Mouse (Mus musculus) kidney, embryonic 14.5 days (tissue): Measurements from ENCODE around the gene Fdxacb1. TPM values are rescaled to one million over a fixed set of nuclear protein-coding genes. Genes with fewer than 3 reads are reported as not detected.
A peak's percentile ranks its signal among the peaks of the same experiment; 100 is the strongest.

Experiments
- ATAC-seq: fragments of 200-750 bp; cut with Nextera tagmentation; 2 replicates; pipeline ENCODE4 v1.8.0; 2017; ENCODE audit warnings: moderate number of reproducible peaks, mild to moderate bottlenecking, moderate TSS enrichment, moderate library complexity; ENCODE audit not compliant: low FRiP score, low TSS enrichment
- H3K27ac ChIP-seq: fragments of 300-500 bp; sonication (generic); 2 replicates; pipeline ENCODE4 v1.5.1; 2014; ENCODE audit warnings: low read depth, mild to moderate bottlenecking, low read length, moderate library complexity, mixed read lengths
- H3K27me3 ChIP-seq: fragments of 300-500 bp; sonication (generic); 2 replicates; pipeline ENCODE4 v1.6.1; 2014; ENCODE audit warnings: mild to moderate bottlenecking, low read length; ENCODE audit not compliant: control insufficient read depth, insufficient read depth
- H3K36me3 ChIP-seq: fragments of 300-500 bp; sonication (generic); 2 replicates; pipeline ENCODE4 v1.6.1; 2014; ENCODE audit warnings: low read length, mixed read lengths; ENCODE audit not compliant: control insufficient read depth, insufficient read depth
- H3K4me1 ChIP-seq: fragments of 300-500 bp; sonication (generic); 2 replicates; pipeline ENCODE4 v1.6.1; 2014; ENCODE audit warnings: low read length, mixed read lengths; ENCODE audit not compliant: control insufficient read depth, insufficient read depth
- H3K4me2 ChIP-seq: fragments of 300-500 bp; sonication (generic); replicated peaks from 2 replicates; pipeline ENCODE4 v1.6.1; 2014; ENCODE audit warnings: low read depth, mild to moderate bottlenecking, low read length
- H3K4me3 ChIP-seq: fragments of 300-500 bp; sonication (generic); 2 replicates; pipeline ENCODE4 v1.5.1; 2014; ENCODE audit warnings: mild to moderate bottlenecking, low read length
- H3K9ac ChIP-seq: fragments of 300-500 bp; sonication (generic); 2 replicates; pipeline ENCODE4 v1.6.1; 2014; ENCODE audit warnings: low read depth, mild to moderate bottlenecking, low read length, moderate library complexity
- H3K9me3 ChIP-seq: fragments of 300-500 bp; sonication (generic); 2 replicates; pipeline ENCODE4 v1.6.1; 2016; ENCODE audit warnings: low read length; ENCODE audit not compliant: control insufficient read depth
- WGBS: fragments of 180-500 bp; shearing (Covaris S2); extraction: QIAGEN DNeasy Blood & Tissue Kit; methylation state at CpG from one replicate; pipeline ENCODE4 v1.1.7; 2014; 5-methylcytosine and 5-hydroxymethylcytosine counted together
- polyA plus RNA-seq: library from polyadenylated mRNA; unstranded; fragments of >200 nt; fragmentation: Nextera tagmentation; extraction: Ambion mirVana; gene quantifications from 2 replicates; pipeline ENCODE4 v1.2.1, GENCODE M21; 2014

Gene Fdxacb1
- polyA plus RNA-seq, 1 experiment from 2014 or later = 11.1 TPM

GRCm38 (mm10) chr9:50776162-50776760 is 8.2 kb downstream of the Fdxacb1 start:
- ATAC-seq = no peak

GRCm38 (mm10) chr9:50782155-50782554 is 14.1 kb downstream of the Fdxacb1 start:
- Histone ChIP-seq H3K9me3 (no peaks in the 10 kb centered on the region), H3K27me3 (no peaks in the 10 kb centered on the region), H3K9ac (no peak overlapping the region), H3K4me3 (no peak overlapping the region), H3K36me3 (peaks cover 62% of the 10 kb centered on the region), H3K27ac (no peak overlapping the region), H3K4me2 (no peak overlapping the region), H3K4me1 (no peaks in the 10 kb centered on the region)
- no peak for ATAC-seq
- WGBS = 82% methylated on average over 2 of the region's 2 CpGs

More at GRCm38 (mm10) chr9:50776162-50776760, 8.2 kb downstream of the Fdxacb1 start:
- WGBS = 55% methylated on average over 11 of the region's 11 CpGs
- Histone ChIP-seq H3K4me2 (peak overlapping the region; percentile 87), H3K36me3 (peaks cover 26% of the 10 kb centered on the region), H3K27ac (no peak overlapping the region), H3K4me1 (0 out of 2 replicates have a peak, but pooled peaks cover 3% of the 10 kb centered on the region), H3K9me3 (no peaks in the 10 kb centered on the region), H3K9ac (peak overlapping the region; percentile 91; the same call in 1 of the 2 replicates), H3K27me3 (no peaks in the 10 kb centered on the region), H3K4me3 (peak overlapping the region; percentile 92)

- Histone ChIP-seq H3K27ac (no peak overlapping the region), H3K4me1 (no peaks in the 10 kb centered on the region), H3K36me3 (peaks cover 29% of the 10 kb centered on the region), H3K9ac (no peak overlapping the region), H3K9me3 (no peaks in the 10 kb centered on the region), H3K27me3 (no peaks in the 10 kb centered on the region), H3K4me3 (no peak overlapping the region), H3K4me2 (no peak overlapping the region)
- WGBS = 90% methylated on average over 3 of the region's 3 CpGs
- no peak for ATAC-seq
Observed at GRCm38 (mm10) chr9:50795266-50795665, 27.2 kb downstream of the Fdxacb1 start.

GRCm38 (mm10) chr9:50796776-50797175 is 28.7 kb downstream of the Fdxacb1 start:
- Histone ChIP-seq H3K36me3 (peaks cover 24% of the 10 kb centered on the region), H3K4me1 (no peaks in the 10 kb centered on the region), H3K9ac (no peak overlapping the region), H3K27ac (no peak overlapping the region), H3K9me3 (no peaks in the 10 kb centered on the region), H3K4me3 (no peak overlapping the region), H3K27me3 (no peaks in the 10 kb centered on the region), H3K4me2 (no peak overlapping the region)
- ATAC-seq = no peak
- WGBS = 84% methylated on average over 8 of the region's 8 CpGs

- H3K27me3 ChIP-seq = no peaks in the 10 kb centered on the region
- no peak overlapping the region for H3K4me2 ChIP-seq
- H3K9ac ChIP-seq = no peak overlapping the region
- H3K4me3 ChIP-seq = no peak overlapping the region
- WGBS = 95% methylated on average over 7 of the region's 7 CpGs
- H3K27ac ChIP-seq = no peak overlapping the region
- H3K9me3 ChIP-seq = no peaks in the 10 kb centered on the region
- no peak for ATAC-seq
- peaks cover 23% of the 10 kb centered on the region for H3K36me3 ChIP-seq
- H3K4me1 ChIP-seq = no peaks in the 10 kb centered on the region
Observed at GRCm38 (mm10) chr9:50797641-50798040, 29.6 kb downstream of the Fdxacb1 start.

GRCm38 (mm10) chr9:50798368-50798767 is 30.3 kb downstream of the Fdxacb1 start:
- no peak overlapping the region for H3K4me2 ChIP-seq
- H3K4me3 ChIP-seq = no peak overlapping the region
- no peaks in the 10 kb centered on the region for H3K27me3 ChIP-seq
- H3K27ac ChIP-seq = no peak overlapping the region
- ATAC-seq = no peak
- no peak overlapping the region for H3K9ac ChIP-seq
- H3K4me1 ChIP-seq = no peaks in the 10 kb centered on the region
- whole genome bisulfite sequencing = 86% methylated on average over 5 of the region's 5 CpGs
- peaks cover 27% of the 10 kb centered on the region for H3K36me3 ChIP-seq
- no peaks in the 10 kb centered on the region for H3K9me3 ChIP-seq

GRCm38 (mm10) chr9:50800985-50801384 is 32.9 kb downstream of the Fdxacb1 start:
- Histone ChIP-seq H3K27ac (no peak overlapping the region), H3K4me2 (no peak overlapping the region), H3K4me3 (no peak overlapping the region), H3K4me1 (no peaks in the 10 kb centered on the region), H3K9ac (no peak overlapping the region), H3K9me3 (no peaks in the 10 kb centered on the region), H3K36me3 (peaks cover 41% of the 10 kb centered on the region), H3K27me3 (no peaks in the 10 kb centered on the region)
- no peak; the same call in 1 of the 2 replicates for ATAC-seq
- WGBS = 59% methylated on average over 2 of the region's 2 CpGs

GRCm38 (mm10) chr9:50803055-50803671 is 35.1 kb downstream of the Fdxacb1 start:
- H3K36me3 ChIP-seq = peaks cover 56% of the 10 kb centered on the region
- no peak for ATAC-seq
- no peaks in the 10 kb centered on the region for H3K9me3 ChIP-seq
- H3K9ac ChIP-seq = no peak overlapping the region
- no peak overlapping the region for H3K4me2 ChIP-seq
- no peaks in the 10 kb centered on the region for H3K4me1 ChIP-seq
- 93% methylated on average over 7 of the region's 7 CpGs for WGBS
- H3K27ac ChIP-seq = no peak overlapping the region
- no peaks in the 10 kb centered on the region for H3K27me3 ChIP-seq
- H3K4me3 ChIP-seq = no peak overlapping the region

- Histone ChIP-seq H3K9ac (no peak overlapping the region), H3K27me3 (no peaks in the 10 kb centered on the region), H3K4me3 (no peak overlapping the region), H3K4me1 (no peaks in the 10 kb centered on the region), H3K4me2 (no peak overlapping the region), H3K9me3 (no peaks in the 10 kb centered on the region), H3K27ac (no peak overlapping the region), H3K36me3 (peaks cover 57% of the 10 kb centered on the region)
- 78% methylated on average over 6 of the region's 6 CpGs for WGBS
- ATAC-seq = no peak
Observed at GRCm38 (mm10) chr9:50808471-50808870, 40.4 kb downstream of the Fdxacb1 start.
